Mouse (Mus musculus) heart, embryonic 12.5 days (tissue): ENCODE data around the gene Gm5795. TPM values are rescaled to one million over a fixed set of nuclear protein-coding genes. Genes with fewer than 3 reads are reported as not detected.
A peak's percentile ranks its signal among the peaks of the same experiment; 100 is the strongest.
"Not testable (repeated sequence)": the region's sequence is repeated elsewhere in the genome, so short reads cannot be mapped to it uniquely, and the experiment has no call there.

Experiments used
- ATAC-seq: fragments of 200-750 bp; cut with Nextera tagmentation; 2 replicates; pipeline ENCODE4 v1.8.0; 2017; ENCODE audit warnings: moderate TSS enrichment, moderate library complexity; ENCODE audit not compliant: insufficient number of reproducible peaks, low FRiP score
- H3K27ac ChIP-seq: fragments of 300-500 bp; sonication (generic); 2 replicates; pipeline ENCODE4 v1.5.1; 2016; ENCODE audit warnings: mild to moderate bottlenecking, moderate library complexity; ENCODE audit not compliant: poor library complexity, severe bottlenecking
- H3K27me3 ChIP-seq: fragments of 300-500 bp; sonication (generic); replicated peaks from 2 replicates; pipeline ENCODE4 v1.6.1; 2016; ENCODE audit warnings: mild to moderate bottlenecking, moderate library complexity
- H3K36me3 ChIP-seq: fragments of 300-500 bp; sonication (generic); 2 replicates; pipeline ENCODE4 v1.6.1; 2016; ENCODE audit warnings: mild to moderate bottlenecking, moderate library complexity
- H3K4me1 ChIP-seq: fragments of 300-500 bp; sonication (generic); replicated peaks from 2 replicates; pipeline ENCODE4 v1.6.1; 2016; ENCODE audit warnings: mild to moderate bottlenecking
- H3K4me2 ChIP-seq: fragments of 300-500 bp; sonication (generic); 2 replicates; pipeline ENCODE4 v1.6.1; 2016; ENCODE audit warnings: mild to moderate bottlenecking, moderate library complexity
- H3K4me3 ChIP-seq: fragments of 300-500 bp; sonication (generic); 2 replicates; pipeline ENCODE4 v1.5.1; 2016; ENCODE audit warnings: mild to moderate bottlenecking
- H3K9ac ChIP-seq: fragments of 300-500 bp; sonication (generic); 2 replicates; pipeline ENCODE4 v1.6.1; 2016; ENCODE audit warnings: mild to moderate bottlenecking, moderate library complexity
- H3K9me3 ChIP-seq: fragments of 300-500 bp; sonication (generic); replicated peaks from 2 replicates; pipeline ENCODE4 v1.6.1; 2016; ENCODE audit warnings: mild to moderate bottlenecking, moderate library complexity
- WGBS: fragments of 180-500 bp; shearing (Covaris S2); methylation state at CpG from one replicate; pipeline ENCODE4 v1.1.7; 2016; 5-methylcytosine and 5-hydroxymethylcytosine counted together
- polyA plus RNA-seq: library from polyadenylated mRNA; unstranded; fragments of >200 nt; fragmentation: Nextera tagmentation; extraction: Ambion mirVana; gene quantifications from 2 replicates; pipeline ENCODE4 v1.2.1, GENCODE M21; 2016

Gm5795 gene
- polyA plus RNA-seq: 0.19 TPM in 1 of 2 replicates, not detected in the other

DNA sequence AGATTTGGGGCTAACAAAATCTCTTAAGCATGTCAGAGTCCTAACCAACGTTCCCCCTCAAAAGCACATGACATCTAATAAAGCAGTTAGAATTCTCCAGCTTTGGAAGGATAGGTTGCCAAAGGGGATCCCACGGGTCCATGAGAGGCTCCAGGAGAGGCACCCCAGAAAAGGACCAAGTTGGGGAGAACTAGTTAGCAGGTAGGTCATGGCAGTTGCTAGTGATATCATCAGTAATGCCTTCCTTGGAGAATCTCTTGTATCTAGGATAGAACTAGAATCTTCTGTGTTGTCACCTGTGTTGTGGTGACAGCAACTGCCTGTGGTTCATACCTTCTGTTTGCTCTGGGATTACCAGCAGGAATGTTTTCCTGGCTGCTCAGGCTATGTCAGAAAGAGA, at the start of gene Gm5795:
Gene Gm5795 (plus strand): TSS at position 301 of the 400 bp plus-strand sequence.
- H3K9me3 ChIP-seq, H3K36me3 ChIP-seq, H3K4me1 ChIP-seq, H3K4me2 ChIP-seq, H3K27ac ChIP-seq, H3K27me3 ChIP-seq, ATAC-seq, H3K4me3 ChIP-seq, H3K9ac ChIP-seq: not testable (repeated sequence)
- no CpG with 5 or more reads among the region's 2 CpGs for whole genome bisulfite sequencing

DNA sequence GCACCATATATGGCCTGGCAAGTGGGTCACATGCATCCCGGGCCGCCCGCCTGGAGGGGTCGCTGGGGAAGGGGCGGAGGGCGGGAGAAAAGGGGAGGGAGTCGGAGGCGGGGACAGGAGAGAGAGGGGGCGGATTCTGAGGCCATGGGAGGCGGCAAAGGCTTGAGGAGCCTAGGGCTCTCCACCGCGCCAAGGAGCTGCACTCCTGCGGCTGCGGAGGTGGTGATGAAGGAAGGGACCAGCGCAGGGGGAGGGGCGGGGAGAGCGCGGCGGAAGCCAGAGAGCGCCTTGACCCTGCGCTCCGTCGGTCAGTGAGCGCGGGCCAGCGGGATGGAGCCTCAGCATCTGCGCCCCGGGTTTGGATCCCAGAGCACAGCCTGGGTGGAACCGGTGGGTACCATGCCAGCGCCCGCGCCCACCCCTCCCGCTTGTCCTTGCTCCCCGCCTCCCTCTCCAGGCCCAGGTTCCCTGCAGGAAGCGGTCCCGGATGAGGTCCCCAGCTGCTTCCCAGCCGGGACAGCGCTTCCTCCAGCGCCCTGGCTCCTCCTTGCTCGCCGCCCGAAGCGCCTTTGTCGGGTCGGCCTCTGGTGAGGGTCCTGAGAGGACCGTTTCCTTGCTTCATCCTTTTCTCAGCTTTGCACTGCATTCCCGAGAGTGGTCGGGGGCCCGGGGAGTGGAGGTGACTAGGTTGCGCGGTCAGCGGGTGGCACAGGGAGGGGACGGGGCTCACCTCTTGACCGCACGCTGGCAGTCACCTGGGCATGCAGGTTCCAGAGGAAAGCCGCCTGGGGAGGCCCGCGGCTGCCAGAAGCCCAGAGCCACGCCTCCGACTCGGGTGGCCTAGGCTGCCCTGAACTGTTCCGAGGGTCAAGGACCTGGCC, 20.5 kb downstream of the Gm5795 start, which contains the start of gene D830030K20Rik:
Gene D830030K20Rik (plus strand): TSS at position 217 of the 881 bp plus-strand sequence.
- Histone ChIP-seq H3K4me2 (peak within 1 kb of the TSS; percentile 87), H3K4me3 (peak within 1 kb of the TSS; percentile 65), H3K9ac (peak within 1 kb of the TSS; percentile 69)
- not testable (repeated sequence) for H3K27ac ChIP-seq, H3K9me3 ChIP-seq, H3K27me3 ChIP-seq, H3K36me3 ChIP-seq, H3K4me1 ChIP-seq, ATAC-seq
- WGBS: under 1% methylated on average over 26 of the region's 62 CpGs

DNA sequence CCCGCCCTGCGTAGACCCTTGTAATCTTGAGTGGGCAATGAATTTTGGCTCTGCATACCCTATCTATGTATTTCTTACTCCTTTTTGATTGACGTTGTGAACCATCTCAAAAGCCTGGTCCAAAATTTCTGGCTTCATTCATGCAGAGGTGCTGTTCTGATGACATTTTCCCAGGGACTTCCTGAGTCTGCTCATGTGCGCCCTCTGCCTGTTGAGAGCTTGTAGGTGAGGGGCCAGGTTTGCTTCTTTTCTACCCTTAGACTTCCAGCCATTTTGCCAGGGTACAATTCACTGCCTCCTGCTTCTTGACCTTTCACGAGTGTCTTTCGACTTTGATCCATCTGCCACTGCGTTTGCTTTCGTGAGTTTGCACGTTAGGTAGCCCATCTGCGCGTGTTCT, 21.3 kb downstream of the Gm5795 start:
- not testable (repeated sequence) for H3K36me3 ChIP-seq, H3K4me1 ChIP-seq, H3K27me3 ChIP-seq, ATAC-seq, H3K9me3 ChIP-seq, H3K27ac ChIP-seq, H3K9ac ChIP-seq
- H3K4me2 ChIP-seq: peak overlapping the region; percentile 43; the same call in 1 of the 2 replicates
- 0 out of 2 replicates have a peak overlapping the region, but pooled peaks have one; percentile 3 for H3K4me3 ChIP-seq
- 10% methylated on average over 9 of the region's 11 CpGs for WGBS

Other genes with a start within 250 kb of the Gm5795 start
- not detected in 2 replicates for gene Gm2888, start 158.3 kb upstream of the Gm5795 start, polyA plus RNA-seq
- 4.9 and 5.3 TPM in 2 replicates for gene Gm2897, start 139.0 kb upstream of the Gm5795 start, polyA plus RNA-seq
- 0.18 TPM in 1 of 2 replicates, not detected in the other for gene Gm10340, start 54.3 kb upstream of the Gm5795 start, polyA plus RNA-seq
- gene D830030K20Rik, start 20.2 kb downstream of the Gm5795 start, polyA plus RNA-seq: 37.9 and 41.8 TPM in 2 replicates
- 1.5 and 2.0 TPM in 2 replicates for gene Gm2956, start 144.4 kb downstream of the Gm5795 start, polyA plus RNA-seq
- not detected in 2 replicates for gene Gm10413, start 206.8 kb downstream of the Gm5795 start, polyA plus RNA-seq
- 7.4 and 8.2 TPM in 2 replicates for gene Gm10409, start 224.4 kb downstream of the Gm5795 start, polyA plus RNA-seq
- 11.9 and 13.2 TPM in 2 replicates for gene Gm3005, start 239.8 kb downstream of the Gm5795 start, polyA plus RNA-seq